Mouse (Mus musculus) forebrain, embryonic 10.5 days (tissue): ENCODE measurements around the gene Heg1. TPM values are rescaled to one million over a fixed set of nuclear protein-coding genes. Genes with fewer than 3 reads are reported as not detected.

ENCODE experiments used
- DNase-seq: peaks from one replicate; pipeline ENCODE4 v3.0.0-alpha.2; 2017; ENCODE audit warnings: low spot score; ENCODE audit errors: extremely low spot score
- H3K27ac ChIP-seq: fragments of 300-500 bp; sonication (generic); 2 replicates; pipeline ENCODE4 v1.5.1; 2016; ENCODE audit warnings: mild to moderate bottlenecking
- H3K27me3 ChIP-seq: fragments of 300-500 bp; sonication (generic); 2 replicates; pipeline ENCODE4 v1.6.1; 2016; ENCODE audit warnings: mild to moderate bottlenecking; ENCODE audit not compliant: poor library complexity, severe bottlenecking
- H3K36me3 ChIP-seq: fragments of 300-500 bp; sonication (generic); replicated peaks from 2 replicates; pipeline ENCODE4 v1.6.1; 2016; ENCODE audit warnings: mild to moderate bottlenecking, moderate library complexity
- H3K4me1 ChIP-seq: fragments of 300-500 bp; sonication (generic); 2 replicates; pipeline ENCODE4 v1.6.1; 2016
- H3K4me3 ChIP-seq: fragments of 300-500 bp; sonication (generic); 2 replicates; pipeline ENCODE4 v1.5.1; 2016; ENCODE audit warnings: mild to moderate bottlenecking, moderate library complexity
- H3K9me3 ChIP-seq: fragments of 300-500 bp; sonication (generic); 2 replicates; pipeline ENCODE4 v1.6.1; 2016; ENCODE audit warnings: mild to moderate bottlenecking, moderate library complexity
- WGBS: fragments of 180-500 bp; shearing (Covaris S2); methylation state at CpG from one replicate; pipeline ENCODE4 v1.1.7; 2016; 5-methylcytosine and 5-hydroxymethylcytosine counted together
- polyA plus RNA-seq: library from polyadenylated mRNA; unstranded; fragments of >200 nt; fragmentation: Nextera tagmentation; extraction: Ambion mirVana; gene quantifications from 2 replicates; pipeline ENCODE4 v1.2.1, GENCODE M21; 2016

The Heg1 gene
- polyA plus RNA-seq, 1 experiment from 2014 or later, result 22.8 TPM

GRCm38 (mm10) chr16:33728427-33728826, 44.3 kb downstream of the Heg1 start:
- no peak for DNase-seq
- no peaks in the 10 kb centered on the region for H3K27me3 ChIP-seq
- H3K36me3 ChIP-seq, result peaks cover 96% of the 10 kb centered on the region
- H3K4me3 ChIP-seq, result no peak overlapping the region
- WGBS, result 68% methylated on average over 13 of the region's 13 CpGs
- H3K4me1 ChIP-seq, result peaks cover 19% of the 10 kb centered on the region
- peak overlapping the region; percentile 16; the same call in 1 of the 2 replicates for H3K27ac ChIP-seq
- H3K9me3 ChIP-seq, result peaks cover 6% of the 10 kb centered on the region; the same call in 1 of the 2 replicates

- H3K27ac ChIP-seq, result no peak overlapping the region
- peaks cover 47% of the 10 kb centered on the region for H3K4me1 ChIP-seq
- WGBS, result 93% methylated on average over 12 of the region's 12 CpGs
- no peaks in the 10 kb centered on the region for H3K27me3 ChIP-seq
- H3K4me3 ChIP-seq, result no peak overlapping the region
- DNase-seq, result no peak
- H3K36me3 ChIP-seq, result peaks cover 86% of the 10 kb centered on the region
- no peaks in the 10 kb centered on the region for H3K9me3 ChIP-seq
Observed at GRCm38 (mm10) chr16:33731291-33731690, 47.1 kb downstream of the Heg1 start.

GRCm38 (mm10) chr16:33732237-33732749, 48.1 kb downstream of the Heg1 start:
- peaks cover 57% of the 10 kb centered on the region for H3K4me1 ChIP-seq
- 88% methylated on average over 6 of the region's 6 CpGs for WGBS
- H3K27ac ChIP-seq, result peak overlapping the region; percentile 5; the same call in 1 of the 2 replicates
- no peaks in the 10 kb centered on the region for H3K27me3 ChIP-seq
- peaks cover 83% of the 10 kb centered on the region for H3K36me3 ChIP-seq
- DNase-seq, result no peak
- H3K4me3 ChIP-seq, result no peak overlapping the region
- H3K9me3 ChIP-seq, result no peaks in the 10 kb centered on the region

- peaks cover 58% of the 10 kb centered on the region for H3K4me1 ChIP-seq
- no peaks in the 10 kb centered on the region for H3K9me3 ChIP-seq
- H3K36me3 ChIP-seq, result peaks cover 78% of the 10 kb centered on the region
- DNase-seq, result no peak
- no peaks in the 10 kb centered on the region for H3K27me3 ChIP-seq
- H3K27ac ChIP-seq, result 0 out of 2 replicates have a peak overlapping the region, but pooled peaks have one; percentile 44
- 83% methylated on average over 15 of the region's 15 CpGs for WGBS
- no peak overlapping the region for H3K4me3 ChIP-seq
Observed at GRCm38 (mm10) chr16:33732846-33733580, 48.8 kb downstream of the Heg1 start.

GRCm38 (mm10) chr16:33733864-33734263, 49.7 kb downstream of the Heg1 start:
- Histone ChIP-seq H3K36me3 (peaks cover 78% of the 10 kb centered on the region), H3K4me1 (peaks cover 61% of the 10 kb centered on the region)
- WGBS, result 83% methylated on average over 6 of the region's 6 CpGs

GRCm38 (mm10) chr16:33734545-33734944, 50.4 kb downstream of the Heg1 start:
- peak; percentile 63 for DNase-seq

More at GRCm38 (mm10) chr16:33733864-33734263, 49.7 kb downstream of the Heg1 start:
- H3K27ac ChIP-seq, result peak overlapping the region; percentile 73
- DNase-seq, result no peak
- no peaks in the 10 kb centered on the region for H3K9me3 ChIP-seq
- H3K4me3 ChIP-seq, result no peak overlapping the region
- H3K27me3 ChIP-seq, result no peaks in the 10 kb centered on the region

GRCm38 (mm10) chr16:33735238-33735637, 51.1 kb downstream of the Heg1 start:
- Histone ChIP-seq H3K36me3 (peaks cover 78% of the 10 kb centered on the region), H3K4me3 (no peak overlapping the region), H3K4me1 (peaks cover 74% of the 10 kb centered on the region), H3K27ac (peak overlapping the region; percentile 73), H3K27me3 (no peaks in the 10 kb centered on the region), H3K9me3 (no peaks in the 10 kb centered on the region)
- 37% methylated on average over 5 of the region's 5 CpGs for whole genome bisulfite sequencing
- DNase-seq, result no peak

More at GRCm38 (mm10) chr16:33734545-33734944, 50.4 kb downstream of the Heg1 start:
- WGBS, result 18% methylated on average over 10 of the region's 10 CpGs
- no peaks in the 10 kb centered on the region for H3K9me3 ChIP-seq
- no peaks in the 10 kb centered on the region for H3K27me3 ChIP-seq
- H3K36me3 ChIP-seq, result peaks cover 78% of the 10 kb centered on the region
- H3K4me1 ChIP-seq, result peaks cover 67% of the 10 kb centered on the region
- no peak overlapping the region for H3K4me3 ChIP-seq
- peak overlapping the region; percentile 73 for H3K27ac ChIP-seq

- no peak overlapping the region for H3K4me3 ChIP-seq
- H3K9me3 ChIP-seq, result no peaks in the 10 kb centered on the region
- peak overlapping the region; percentile 73 for H3K27ac ChIP-seq
- H3K4me1 ChIP-seq, result peaks cover 80% of the 10 kb centered on the region
- DNase-seq, result no peak
- H3K27me3 ChIP-seq, result no peaks in the 10 kb centered on the region
- H3K36me3 ChIP-seq, result peaks cover 77% of the 10 kb centered on the region
- 55% methylated on average over 5 of the region's 5 CpGs for WGBS
Observed at GRCm38 (mm10) chr16:33735791-33736190, 51.6 kb downstream of the Heg1 start.

GRCm38 (mm10) chr16:33736746-33737145, 52.6 kb downstream of the Heg1 start:
- Histone ChIP-seq H3K4me1 (peaks cover 89% of the 10 kb centered on the region), H3K36me3 (peaks cover 77% of the 10 kb centered on the region), H3K4me3 (no peak overlapping the region), H3K9me3 (no peaks in the 10 kb centered on the region), H3K27ac (peak overlapping the region; percentile 9; the same call in 1 of the 2 replicates), H3K27me3 (no peaks in the 10 kb centered on the region)
- 84% methylated on average over 6 of the region's 6 CpGs for WGBS
- DNase-seq, result no peak

- no peaks in the 10 kb centered on the region for H3K9me3 ChIP-seq
- no peaks in the 10 kb centered on the region for H3K27me3 ChIP-seq
- 78% methylated on average over 7 of the region's 7 CpGs for WGBS
- peak overlapping the region; percentile 66 for H3K27ac ChIP-seq
- H3K36me3 ChIP-seq, result peaks cover 80% of the 10 kb centered on the region
- DNase-seq, result no peak
- H3K4me3 ChIP-seq, result no peak overlapping the region
- H3K4me1 ChIP-seq, result peaks cover 80% of the 10 kb centered on the region
Observed at GRCm38 (mm10) chr16:33738949-33739719, 55.0 kb downstream of the Heg1 start.

- Histone ChIP-seq H3K27me3 (no peaks in the 10 kb centered on the region), H3K27ac (peak overlapping the region; percentile 66), H3K36me3 (peaks cover 83% of the 10 kb centered on the region), H3K9me3 (no peaks in the 10 kb centered on the region), H3K4me3 (no peak overlapping the region), H3K4me1 (peaks cover 73% of the 10 kb centered on the region)
- peak; percentile 37 for DNase-seq
- 56% methylated on average over 3 of the region's 3 CpGs for WGBS
Observed at GRCm38 (mm10) chr16:33739802-33740201, 55.6 kb downstream of the Heg1 start.

GRCm38 (mm10) chr16:33740416-33740815, 56.2 kb downstream of the Heg1 start:
- Histone ChIP-seq H3K36me3 (peaks cover 89% of the 10 kb centered on the region), H3K4me1 (peaks cover 67% of the 10 kb centered on the region), H3K27ac (peak overlapping the region; percentile 66), H3K9me3 (no peaks in the 10 kb centered on the region), H3K4me3 (no peak overlapping the region), H3K27me3 (no peaks in the 10 kb centered on the region)
- 69% methylated on average over 6 of the region's 6 CpGs for WGBS
- DNase-seq, result no peak
